10 mouse cellular contexts compared by ENCODE assay signal in the genomic region with DNA sequence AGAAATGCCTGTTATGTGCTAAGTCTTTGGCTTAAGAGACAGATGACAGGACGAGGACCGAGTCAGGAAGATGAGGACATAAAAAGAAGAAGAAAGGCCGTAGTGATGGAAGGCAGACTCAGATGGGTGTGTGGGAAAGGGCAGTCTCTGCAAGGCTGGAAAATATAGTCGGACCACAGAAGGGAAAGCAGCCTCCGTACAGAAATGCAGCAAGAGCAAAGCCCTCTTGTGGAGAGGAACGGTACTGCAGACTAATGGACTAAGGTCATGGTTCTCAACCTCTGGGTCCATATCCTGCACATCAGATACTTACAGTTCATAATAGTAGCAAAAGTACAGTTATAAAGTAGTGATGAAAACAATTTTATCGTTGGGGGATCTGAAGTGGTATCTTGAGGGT. TPM values are rescaled to one million over a fixed set of nuclear protein-coding genes. Genes with fewer than 3 reads are reported as not detected.
DNase-seq lines count a peak whose midpoint lies in the region; ATAC-seq and TF ChIP-seq lines count a peak whose summit lies in the region.
"Had no signal": no experiment of that assay in that cellular context is flagged by ENCODE, and none has a peak within 500 bp of the region (broad histone marks: within the 10 kb centered on the region; RNA-seq: fewer than 3 reads in every experiment).

No protein-coding gene starts in this region.

- H3K4me2 ChIP-seq in hindbrain, embryonic 16.5 days (ENCODE audit: low read length) = no peak overlapping the region
- no peak overlapping the region for H3K4me2 ChIP-seq in lung, embryonic 14.5 days
- H3K4me2 ChIP-seq: embryonic facial prominence, embryonic 13.5 days; liver, embryonic 15.5 days had no signal

- WGBS in hindbrain, embryonic 10.5 days = 29% methylated on average over 7 of the region's 7 CpGs
- WGBS in hindbrain, embryonic 16.5 days = 30% methylated on average over 7 of the region's 7 CpGs
- WGBS in lung, embryonic 14.5 days = 27% methylated on average over 7 of the region's 7 CpGs

- H3K4me1 ChIP-seq in hindbrain, embryonic 10.5 days (replicated peaks) = no peaks in the 10 kb centered on the region
- H3K4me1 ChIP-seq in hindbrain, embryonic 16.5 days (ENCODE audit: control insufficient read depth, insufficient read depth, low read depth, low read length) = no peaks in the 10 kb centered on the region
- H3K4me1 ChIP-seq in lung, embryonic 14.5 days (ENCODE audit: insufficient read depth) = no peaks in the 10 kb centered on the region
- H3K4me1 ChIP-seq: embryonic facial prominence, embryonic 13.5 days; liver, embryonic 15.5 days had no signal

- H3K9me3 ChIP-seq in hindbrain, embryonic 10.5 days = no peaks in the 10 kb centered on the region
- H3K9me3 ChIP-seq in hindbrain, embryonic 16.5 days (ENCODE audit: control insufficient read depth, low read length) = peaks cover 8% of the 10 kb centered on the region
- H3K9me3 ChIP-seq in lung, embryonic 14.5 days (ENCODE audit: low read depth, low read length) = no peaks in the 10 kb centered on the region; the same call in 1 of the 2 replicates
- H3K9me3 ChIP-seq: liver, embryonic 15.5 days had no signal

- peak; percentile 95 for TF ChIP-seq CTCF in lung, embryonic 14.5 days (IDR thresholded peaks at IDR 0.05; ENCODE audit: low read depth)

- H3K9ac ChIP-seq in hindbrain, embryonic 16.5 days (ENCODE audit: low read depth, low read length) = no peak overlapping the region
- H3K9ac ChIP-seq in lung, embryonic 14.5 days = no peak overlapping the region
- H3K9ac ChIP-seq: embryonic facial prominence, embryonic 13.5 days; liver, embryonic 15.5 days had no signal

- no peaks in the 10 kb centered on the region for H3K27me3 ChIP-seq in hindbrain, embryonic 10.5 days (ENCODE audit: insufficient read depth, poor library complexity, severe bottlenecking)
- no peaks in the 10 kb centered on the region for H3K27me3 ChIP-seq in hindbrain, embryonic 16.5 days (replicated peaks; ENCODE audit: control insufficient read depth, insufficient read depth, low read length)
- no peaks in the 10 kb centered on the region for H3K27me3 ChIP-seq in lung, embryonic 14.5 days (ENCODE audit: insufficient read depth, low read length)
- no peaks in the 10 kb centered on the region for H3K27me3 ChIP-seq in splenic B cell, adult 2 months (ENCODE audit: control insufficient read depth, insufficient read depth, low read length, poor library complexity, severe bottlenecking)
- H3K27me3 ChIP-seq: embryonic facial prominence, embryonic 13.5 days; liver, embryonic 15.5 days had no signal

- no peak overlapping the region for H3K27ac ChIP-seq in hindbrain, embryonic 10.5 days
- no peak overlapping the region for H3K27ac ChIP-seq in hindbrain, embryonic 16.5 days (ENCODE audit: low read depth, low read length)
- H3K27ac ChIP-seq in lung, embryonic 14.5 days (ENCODE audit: low read depth) = no peak overlapping the region
- H3K27ac ChIP-seq: embryonic facial prominence, embryonic 13.5 days; liver, embryonic 15.5 days had no signal

- H3K4me3 ChIP-seq in hindbrain, embryonic 10.5 days = no peak overlapping the region
- H3K4me3 ChIP-seq in hindbrain, embryonic 16.5 days (ENCODE audit: low read length) = no peak overlapping the region
- H3K4me3 ChIP-seq in lung, embryonic 14.5 days (ENCODE audit: low read depth, low read length) = no peak overlapping the region
- H3K4me3 ChIP-seq: embryonic facial prominence, embryonic 13.5 days; liver, embryonic 15.5 days had no signal

- H3K36me3 ChIP-seq in hindbrain, embryonic 10.5 days = no peaks in the 10 kb centered on the region
- H3K36me3 ChIP-seq in hindbrain, embryonic 16.5 days (ENCODE audit: control insufficient read depth, insufficient read depth, low read length) = peaks cover 4% of the 10 kb centered on the region; the same call in 1 of the 2 replicates
- no peaks in the 10 kb centered on the region for H3K36me3 ChIP-seq in lung, embryonic 14.5 days (ENCODE audit: insufficient read depth)
- no peaks in the 10 kb centered on the region for H3K36me3 ChIP-seq in splenic B cell, adult 2 months (ENCODE audit: control insufficient read depth, insufficient read depth, low read length, poor library complexity, severe bottlenecking)
- H3K36me3 ChIP-seq: embryonic facial prominence, embryonic 13.5 days; liver, embryonic 15.5 days had no signal

- DNase-seq in hindbrain, embryonic 10.5 days (ENCODE audit: low spot score) = peak; percentile 58
- DNase-seq in urinary bladder, postnatal 14 days (ENCODE audit: low spot score) = peak; percentile 67
- no peak for DNase-seq in urinary bladder, adult 2 months (ENCODE audit: low spot score)
- peak; percentile 22 for DNase-seq in cerebellum, adult 8-10 months
- DNase-seq in lung, embryonic 14.5 days = peak; percentile 89
- peak; percentile 84 for DNase-seq in splenic B cell, adult 2 months (ENCODE audit: low read depth, low spot score)

- ATAC-seq in hindbrain, embryonic 16.5 days = no peak
- ATAC-seq in granulocyte monocyte progenitor cell, adult 5-6 weeks (replicated peaks; ENCODE audit: poor library complexity, severe bottlenecking) = peak; percentile 66
- no peak for ATAC-seq in lung, embryonic 14.5 days (ENCODE audit: insufficient read depth)

RNA-seq across cellular contexts. Expression of gene Pced1b, which starts 11.7 kb away (rescaled TPM):
- polyA plus RNA-seq in hindbrain, embryonic 10.5 days (2016; fragmentation: Nextera tagmentation; extraction: Ambion mirVana) = 3.4 and 3.5 TPM in 2 replicates
- 4.5 and 4.9 TPM in 2 replicates for polyA plus RNA-seq in hindbrain, embryonic 16.5 days (2015; fragmentation: Nextera tagmentation; extraction: Ambion mirVana)
- 18.5 and 22.7 TPM in 2 replicates for polyA plus RNA-seq in urinary bladder, adult 2 months (2012; rRNA removed)
- 32.8 and 48.3 TPM in 2 replicates for total RNA-seq in granulocyte monocyte progenitor cell, adult 5-6 weeks (2014; fragmentation: Nextera tagmentation)
- total RNA-seq in granulocyte monocyte progenitor cell, adult 5-6 weeks (2017) = 12.3 and 13.7 TPM in 2 replicates
- 5.5 and 8.7 TPM in 2 replicates for polyA plus RNA-seq in lung, embryonic 14.5 days (2014; fragmentation: Nextera tagmentation; extraction: Ambion mirVana)

RNA-seq across cellular contexts. Expression of gene Amigo2, which starts 11.9 kb away (rescaled TPM):
- polyA plus RNA-seq in hindbrain, embryonic 10.5 days (2016; fragmentation: Nextera tagmentation; extraction: Ambion mirVana) = 5.0 and 5.9 TPM in 2 replicates
- polyA plus RNA-seq in hindbrain, embryonic 16.5 days (2015; fragmentation: Nextera tagmentation; extraction: Ambion mirVana) = 10.8 and 11.3 TPM in 2 replicates
- polyA plus RNA-seq in urinary bladder, adult 2 months (2012; rRNA removed) = 2.5 and 6.6 TPM in 2 replicates
- total RNA-seq in granulocyte monocyte progenitor cell, adult 5-6 weeks (2014; fragmentation: Nextera tagmentation) = 0.79 TPM in 1 of 2 replicates, not detected in the other
- total RNA-seq in granulocyte monocyte progenitor cell, adult 5-6 weeks (2017) = 0.26 and 1.2 TPM in 2 replicates
- 5.5 and 5.7 TPM in 2 replicates for polyA plus RNA-seq in lung, embryonic 14.5 days (2014; fragmentation: Nextera tagmentation; extraction: Ambion mirVana)
